In genomic region chr17:50209831-50210230, GRCm38 (mm10) we compare ENCODE assay signal across 14 mouse cellular contexts.
"Had no signal": no experiment of that assay in that cellular context is flagged by ENCODE, and none has a peak within 500 bp of the region (broad histone marks: within the 10 kb centered on the region; RNA-seq: fewer than 3 reads in every experiment).

No protein-coding gene starts in this region.

- DNase-seq: kidney, adult 18-20 months; kidney, postnatal 10 days; kidney, postnatal 4 days; left cerebral cortex, postnatal 4 days; lung, adult 2 months; lung, postnatal 4 days; right cerebral cortex, postnatal 4 days; thymus, adult 2 months; thymus, postnatal 25 days had no signal

- H3K9me3 ChIP-seq: liver, embryonic 15.5 days; neural tube, embryonic 12.5 days had no signal

- H3K9ac ChIP-seq: liver, embryonic 15.5 days; neural tube, embryonic 12.5 days had no signal

- H3K27me3 ChIP-seq: liver, embryonic 15.5 days; neural tube, embryonic 12.5 days had no signal

- H3K4me1 ChIP-seq: liver, embryonic 15.5 days; neural tube, embryonic 12.5 days had no signal

- H3K4me3 ChIP-seq: liver, embryonic 15.5 days; neural tube, embryonic 12.5 days had no signal

- H3K36me3 ChIP-seq: liver, embryonic 15.5 days; neural tube, embryonic 12.5 days had no signal

- H3K4me2 ChIP-seq: liver, embryonic 11.5 days; liver, embryonic 15.5 days; midbrain, embryonic 11.5 days; neural tube, embryonic 12.5 days had no signal

- H3K27ac ChIP-seq: liver, embryonic 15.5 days; neural tube, embryonic 12.5 days had no signal

- ATAC-seq: lung, postnatal 0 days had no signal
